Mouse (Mus musculus) heart, embryonic 16.5 days (tissue): ENCODE measurements around the gene Smtn. TPM values are rescaled to one million over a fixed set of nuclear protein-coding genes. Genes with fewer than 3 reads are reported as not detected.

Experiments
- ATAC-seq: fragments of 200-750 bp; cut with Nextera tagmentation; replicated peaks from 2 replicates; pipeline ENCODE4 v1.8.0; 2017; ENCODE audit warnings: moderate number of reproducible peaks; ENCODE audit not compliant: insufficient read depth, low FRiP score; ENCODE audit errors: extremely low read depth
- H3K27ac ChIP-seq: fragments of 300-500 bp; sonication (generic); 2 replicates; pipeline ENCODE4 v1.5.1; 2014; ENCODE audit warnings: mild to moderate bottlenecking, low read length, control low read depth, moderate library complexity
- H3K27me3 ChIP-seq: fragments of 300-500 bp; sonication (generic); 2 replicates; pipeline ENCODE4 v1.6.1; 2014; ENCODE audit warnings: low read length, mixed read lengths; ENCODE audit not compliant: control insufficient read depth, insufficient read depth
- H3K36me3 ChIP-seq: fragments of 300-500 bp; sonication (generic); 2 replicates; pipeline ENCODE4 v1.6.1; 2014; ENCODE audit not compliant: control insufficient read depth, insufficient read depth
- H3K4me1 ChIP-seq: fragments of 300-500 bp; sonication (generic); 2 replicates; pipeline ENCODE4 v1.6.1; 2014; ENCODE audit warnings: low read length, mixed read lengths; ENCODE audit not compliant: control insufficient read depth, insufficient read depth
- H3K4me2 ChIP-seq: fragments of 300-500 bp; sonication (generic); 2 replicates; pipeline ENCODE4 v1.6.1; 2014; ENCODE audit warnings: low read depth, mild to moderate bottlenecking, control low read depth, low read length
- H3K4me3 ChIP-seq: fragments of 300-500 bp; sonication (generic); 2 replicates; pipeline ENCODE4 v1.5.1; 2014; ENCODE audit warnings: mild to moderate bottlenecking, control low read depth, low read length
- H3K9ac ChIP-seq: fragments of 300-500 bp; sonication (generic); 2 replicates; pipeline ENCODE4 v1.6.1; 2014; ENCODE audit warnings: low read length, control low read depth
- H3K9me3 ChIP-seq: fragments of 300-500 bp; sonication (generic); replicated peaks from 2 replicates; pipeline ENCODE4 v1.6.1; 2016; ENCODE audit warnings: low read length; ENCODE audit not compliant: control insufficient read depth
- WGBS: fragments of 180-500 bp; shearing (Covaris S2); extraction: QIAGEN DNeasy Blood & Tissue Kit; methylation state at CpG from one replicate; pipeline ENCODE4 v1.1.7; 2014; 5-methylcytosine and 5-hydroxymethylcytosine counted together
- polyA plus RNA-seq: library from polyadenylated mRNA; unstranded; fragments of >200 nt; fragmentation: Nextera tagmentation; extraction: Ambion mirVana; gene quantifications from 2 replicates; pipeline ENCODE4 v1.2.1, GENCODE M21; 2015

Smtn gene
- polyA plus RNA-seq, 1 experiment from 2014 or later = 93.9 TPM

GRCm38 (mm10) chr11:3510321-3510720 lies 30.1 kb downstream of the Smtn start:
- Histone ChIP-seq H3K27ac (peak overlapping the region; percentile 12; the same call in 1 of the 2 replicates), H3K36me3 (no peaks in the 10 kb centered on the region), H3K9me3 (no peaks in the 10 kb centered on the region), H3K4me3 (no peak overlapping the region), H3K9ac (no peak overlapping the region), H3K4me2 (no peak overlapping the region), H3K4me1 (peaks cover 19% of the 10 kb centered on the region), H3K27me3 (no peaks in the 10 kb centered on the region)
- WGBS = 72% methylated on average over 2 of the region's 2 CpGs
- no peak for ATAC-seq

- Histone ChIP-seq H3K9me3 (no peaks in the 10 kb centered on the region), H3K27me3 (no peaks in the 10 kb centered on the region), H3K27ac (peak overlapping the region; percentile 89), H3K4me2 (peak overlapping the region; percentile 45), H3K4me1 (peaks cover 24% of the 10 kb centered on the region), H3K36me3 (no peaks in the 10 kb centered on the region), H3K4me3 (no peak overlapping the region), H3K9ac (peak overlapping the region; percentile 56)
- peak; percentile 83 for ATAC-seq
- WGBS = 42% methylated on average over 8 of the region's 8 CpGs
Measured at GRCm38 (mm10) chr11:3509181-3510085, 31.0 kb downstream of the Smtn start.

GRCm38 (mm10) chr11:3508226-3508625 lies 32.2 kb downstream of the Smtn start:
- H3K27ac ChIP-seq = peak overlapping the region; percentile 89
- WGBS = 21% methylated on average over 7 of the region's 7 CpGs
- no peaks in the 10 kb centered on the region for H3K9me3 ChIP-seq
- H3K4me2 ChIP-seq = no peak overlapping the region
- H3K4me1 ChIP-seq = peaks cover 19% of the 10 kb centered on the region
- H3K27me3 ChIP-seq = no peaks in the 10 kb centered on the region
- ATAC-seq = no peak; the same call in 1 of the 2 replicates
- H3K36me3 ChIP-seq = no peaks in the 10 kb centered on the region
- H3K4me3 ChIP-seq = no peak overlapping the region
- no peak overlapping the region for H3K9ac ChIP-seq

GRCm38 (mm10) chr11:3503755-3504693 lies 36.4 kb downstream of the Smtn start:
- WGBS = 61% methylated on average over 11 of the region's 11 CpGs
- H3K27ac ChIP-seq = peak overlapping the region; percentile 61; the same call in 1 of the 2 replicates
- H3K9me3 ChIP-seq = no peaks in the 10 kb centered on the region
- H3K4me2 ChIP-seq = peak overlapping the region; percentile 58
- peak overlapping the region; percentile 70 for H3K9ac ChIP-seq
- H3K36me3 ChIP-seq = no peaks in the 10 kb centered on the region; the same call in 1 of the 2 replicates
- H3K4me3 ChIP-seq = peak overlapping the region; percentile 52
- no peak for ATAC-seq
- no peaks in the 10 kb centered on the region for H3K27me3 ChIP-seq
- peaks cover 16% of the 10 kb centered on the region for H3K4me1 ChIP-seq

GRCm38 (mm10) chr11:3502459-3503072 lies 37.8 kb downstream of the Smtn start:
- ATAC-seq = no peak
- H3K27me3 ChIP-seq = no peaks in the 10 kb centered on the region
- H3K9ac ChIP-seq = no peak overlapping the region
- no peak overlapping the region for H3K4me2 ChIP-seq
- no peaks in the 10 kb centered on the region; the same call in 1 of the 2 replicates for H3K36me3 ChIP-seq
- H3K9me3 ChIP-seq = no peaks in the 10 kb centered on the region
- WGBS = 77% methylated on average over 18 of the region's 18 CpGs
- no peak overlapping the region for H3K27ac ChIP-seq
- peaks cover 8% of the 10 kb centered on the region for H3K4me1 ChIP-seq
- no peak overlapping the region for H3K4me3 ChIP-seq

GRCm38 (mm10) chr11:3502057-3502456 lies 38.4 kb downstream of the Smtn start:
- no peak for ATAC-seq
- H3K36me3 ChIP-seq = no peaks in the 10 kb centered on the region; the same call in 1 of the 2 replicates
- 65% methylated on average over 17 of the region's 17 CpGs for WGBS

GRCm38 (mm10) chr11:3497296-3497695 lies 43.1 kb downstream of the Smtn start:
- H3K4me3 ChIP-seq = no peak overlapping the region
- H3K9ac ChIP-seq = no peak overlapping the region
- H3K9me3 ChIP-seq = no peaks in the 10 kb centered on the region
- WGBS = 100% methylated on average over 1 of the region's 1 CpGs
- no peaks in the 10 kb centered on the region for H3K27me3 ChIP-seq
- no peak for ATAC-seq
- no peaks in the 10 kb centered on the region for H3K4me1 ChIP-seq
- H3K27ac ChIP-seq = no peak overlapping the region
- no peak overlapping the region for H3K4me2 ChIP-seq
- H3K36me3 ChIP-seq = no peaks in the 10 kb centered on the region; the same call in 1 of the 2 replicates

More at GRCm38 (mm10) chr11:3502057-3502456, 38.4 kb downstream of the Smtn start:
- Histone ChIP-seq H3K27me3 (no peaks in the 10 kb centered on the region), H3K27ac (no peak overlapping the region), H3K4me3 (no peak overlapping the region), H3K9ac (no peak overlapping the region), H3K4me2 (no peak overlapping the region), H3K9me3 (no peaks in the 10 kb centered on the region), H3K4me1 (peaks cover 8% of the 10 kb centered on the region)

- Histone ChIP-seq H3K36me3 (no peaks in the 10 kb centered on the region; the same call in 1 of the 2 replicates), H3K9me3 (no peaks in the 10 kb centered on the region), H3K9ac (no peak overlapping the region), H3K4me1 (no peaks in the 10 kb centered on the region), H3K27me3 (no peaks in the 10 kb centered on the region), H3K4me2 (no peak overlapping the region), H3K4me3 (no peak overlapping the region), H3K27ac (no peak overlapping the region)
- 58% methylated on average over 5 of the region's 5 CpGs for WGBS
- ATAC-seq = no peak
Measured at GRCm38 (mm10) chr11:3496756-3497155, 43.7 kb downstream of the Smtn start.
